Mouse (Mus musculus): ENCODE results near the gene Olfr1416.
"Not testable (repeated sequence)": the region's sequence is repeated elsewhere in the genome, so short reads cannot be mapped to it uniquely, and the experiment has no call there.

Olfr1416 gene

GRCm38 (mm10) chr1:92485013-92485412 lies at the start of gene Olfr1416:
Olfr1416 (minus strand) TSS chr1:92485113.
- no peak for DNase-seq

- DNase-seq, result no peak
These were observed 38.9 kb upstream of the Olfr1416 start for GRCm38 (mm10) chr1:92523764-92524163.

- no peak for DNase-seq
These were observed 36.5 kb upstream of the Olfr1416 start for GRCm38 (mm10) chr1:92521376-92521775.

- no peak for DNase-seq
These were observed 34.1 kb upstream of the Olfr1416 start for GRCm38 (mm10) chr1:92519046-92519445.

- no peak for DNase-seq
These were observed 33.6 kb upstream of the Olfr1416 start, which contains the start of gene Olfr1414 for GRCm38 (mm10) chr1:92518561-92518960. Olfr1414 (minus strand) TSS chr1:92518661.

GRCm38 (mm10) chr1:92515390-92515789 lies 30.5 kb upstream of the Olfr1416 start:
- DNase-seq, result no peak

GRCm38 (mm10) chr1:92511646-92512045 lies 26.7 kb upstream of the Olfr1416 start:
- not testable (repeated sequence) for DNase-seq

- no peak for DNase-seq
These were observed 11.1 kb upstream of the Olfr1416 start, which contains the start of gene Olfr1415 for GRCm38 (mm10) chr1:92496001-92496400. Olfr1415 (minus strand) TSS chr1:92496101.

- DNase-seq, result no peak
These were observed 10.8 kb downstream of the Olfr1416 start for GRCm38 (mm10) chr1:92474066-92474578.

- DNase-seq, result peak; percentile 91 to 92
These were observed 11.5 kb downstream of the Olfr1416 start, which contains the start of gene Ndufa10 for GRCm38 (mm10) chr1:92473165-92474041. Ndufa10 (minus strand) TSS chr1:92473860.

- no peak for DNase-seq
These were observed 16.0 kb downstream of the Olfr1416 start for GRCm38 (mm10) chr1:92468891-92469290.

- no peak for DNase-seq
These were observed 26.5 kb downstream of the Olfr1416 start for GRCm38 (mm10) chr1:92458416-92458815.

GRCm38 (mm10) chr1:92457758-92458157 lies 27.2 kb downstream of the Olfr1416 start:
- DNase-seq, result no peak

GRCm38 (mm10) chr1:92453751-92454445 lies 31.0 kb downstream of the Olfr1416 start:
- no peak for DNase-seq

- DNase-seq, result peak in 1 of 2 experiments; percentile 5
These were observed 36.6 kb downstream of the Olfr1416 start for GRCm38 (mm10) chr1:92448293-92448692.

- DNase-seq, result no peak
These were observed 43.4 kb downstream of the Olfr1416 start for GRCm38 (mm10) chr1:92441453-92442063.

- no peak for DNase-seq
These were observed 44.7 kb downstream of the Olfr1416 start for GRCm38 (mm10) chr1:92440066-92440750.

GRCm38 (mm10) chr1:92437678-92438271 lies 47.1 kb downstream of the Olfr1416 start:
- DNase-seq, result peak; percentile 82 to 86

- DNase-seq, result no peak
These were observed 48.0 kb downstream of the Olfr1416 start for GRCm38 (mm10) chr1:92436831-92437321.

- no peak for DNase-seq
These were observed 49.9 kb downstream of the Olfr1416 start for GRCm38 (mm10) chr1:92434986-92435385.

GRCm38 (mm10) chr1:92432791-92433190 lies 52.1 kb downstream of the Olfr1416 start:
- DNase-seq, result no peak

GRCm38 (mm10) chr1:92432098-92432497 lies 52.8 kb downstream of the Olfr1416 start:
- no peak for DNase-seq
